Mouse (Mus musculus): ENCODE measurements around the gene Cd8a.

The Cd8a gene

GRCm38 (mm10) chr6:71372041-71372720, 1.0 kb upstream of the Cd8a start:
- no peak for DNase-seq

- DNase-seq: no peak
Measured at GRCm38 (mm10) chr6:71374311-71374829, 1.1 kb downstream of the Cd8a start.

- DNase-seq: no peak
Measured at GRCm38 (mm10) chr6:71374921-71375320, 1.7 kb downstream of the Cd8a start.

GRCm38 (mm10) chr6:71376711-71377110, 3.5 kb downstream of the Cd8a start:
- DNase-seq: no peak

- DNase-seq: no peak
Measured at GRCm38 (mm10) chr6:71381654-71382053, 8.4 kb downstream of the Cd8a start.

- DNase-seq: no peak
Measured at GRCm38 (mm10) chr6:71390496-71390895, 17.3 kb downstream of the Cd8a start.

- no peak for DNase-seq
Measured at GRCm38 (mm10) chr6:71396016-71396415, 22.8 kb downstream of the Cd8a start.

- DNase-seq: no peak
Measured at GRCm38 (mm10) chr6:71396761-71397160, 23.5 kb downstream of the Cd8a start.

- peak; percentile 48 for DNase-seq
Measured at GRCm38 (mm10) chr6:71398829-71399609, 25.8 kb downstream of the Cd8a start.

- DNase-seq: no peak
Measured at GRCm38 (mm10) chr6:71414624-71415023, 41.4 kb downstream of the Cd8a start.

GRCm38 (mm10) chr6:71415446-71415845, 42.2 kb downstream of the Cd8a start:
- DNase-seq: no peak

- no peak for DNase-seq
Measured at GRCm38 (mm10) chr6:71418874-71419273, 45.6 kb downstream of the Cd8a start.

- DNase-seq: no peak
Measured at GRCm38 (mm10) chr6:71420848-71421247, 47.6 kb downstream of the Cd8a start.

- no peak for DNase-seq
Measured at GRCm38 (mm10) chr6:71422162-71422561, 48.9 kb downstream of the Cd8a start.

- DNase-seq: peak; percentile 39
Measured at GRCm38 (mm10) chr6:71423116-71423515, 49.9 kb downstream of the Cd8a start.

- no peak for DNase-seq
Measured at GRCm38 (mm10) chr6:71425681-71426080, 52.5 kb downstream of the Cd8a start.

- no peak for DNase-seq
Measured at GRCm38 (mm10) chr6:71427996-71428725, 54.9 kb downstream of the Cd8a start.

All from embryo, embryonic 11 days (tissue).